Mouse (Mus musculus) T-cell, adult 2 months (primary cell): ENCODE data around the gene Entpd7.

ENCODE experiments used
- DNase-seq: peaks from one replicate; pipeline ENCODE4 v3.0.0; 2022; ENCODE audit warnings: low spot score

The Entpd7 gene

GRCm38 (mm10) chr19:43771499-43771969 is 82.1 kb downstream of the Entpd7 start:
- DNase-seq: peak; percentile 7

GRCm38 (mm10) chr19:43772311-43772710 is 82.8 kb downstream of the Entpd7 start:
- DNase-seq: no peak

GRCm38 (mm10) chr19:43775433-43775832 is 86.0 kb downstream of the Entpd7 start:
- no peak for DNase-seq

GRCm38 (mm10) chr19:43776561-43776960 is 87.1 kb downstream of the Entpd7 start:
- no peak for DNase-seq

- no peak for DNase-seq
Measured at GRCm38 (mm10) chr19:43777308-43777707, 87.8 kb downstream of the Entpd7 start.

GRCm38 (mm10) chr19:43780391-43780790 is 90.9 kb downstream of the Entpd7 start:
- DNase-seq: no peak

- no peak for DNase-seq
Measured at GRCm38 (mm10) chr19:43781980-43782379, 92.5 kb downstream of the Entpd7 start, which contains the start of gene Abcc2. Gene Abcc2 (plus strand): TSS chr19:43782192.
